Mouse (Mus musculus) heart, embryonic 14.5 days (tissue): ENCODE measurements around the gene Pappa2. TPM values are rescaled to one million over a fixed set of nuclear protein-coding genes. Genes with fewer than 3 reads are reported as not detected.

Experiments used
- ATAC-seq: fragments of 200-750 bp; cut with Nextera tagmentation; 2 replicates; pipeline ENCODE4 v1.8.0; 2017; ENCODE audit warnings: low read depth, moderate TSS enrichment; ENCODE audit not compliant: insufficient number of reproducible peaks, insufficient read depth, low FRiP score
- H3K27ac ChIP-seq, 2 experiments: fragments of 200-500 bp in 1 of 2; fragments of 300-500 bp in 1 of 2; sonication (generic) in 1 of 2; replicated peaks in 1 of 2; 2 replicates each; pipeline ENCODE4 v1.5.1; 2012 to 2014; ENCODE audit warnings: low read depth in 2 of 2, low read length in 2 of 2, control low read depth in 1 of 2, mild to moderate bottlenecking in 1 of 2, mixed read lengths in 1 of 2; ENCODE audit not compliant: control insufficient read depth in 1 of 2, insufficient read depth in 1 of 2
- H3K27me3 ChIP-seq: fragments of 300-500 bp; sonication (generic); 2 replicates; pipeline ENCODE4 v1.6.1; 2014; ENCODE audit warnings: mild to moderate bottlenecking, low read length, control low read depth; ENCODE audit not compliant: control insufficient read depth, insufficient read depth
- H3K36me3 ChIP-seq: fragments of 300-500 bp; sonication (generic); 2 replicates; pipeline ENCODE4 v1.6.1; 2014; ENCODE audit warnings: mild to moderate bottlenecking, control low read depth, low read length, mixed read lengths; ENCODE audit not compliant: control insufficient read depth, insufficient read depth
- H3K4me1 ChIP-seq, 2 experiments: fragments of 200-500 bp in 1 of 2; fragments of 300-500 bp in 1 of 2; sonication (generic) in 1 of 2; 2 replicates each; pipeline ENCODE4 v1.6.1; 2012 to 2014; ENCODE audit warnings: low read length in 2 of 2, control low read depth in 1 of 2, mixed read lengths in 1 of 2; ENCODE audit not compliant: control insufficient read depth in 2 of 2, insufficient read depth in 2 of 2
- H3K4me2 ChIP-seq: fragments of 300-500 bp; sonication (generic); 2 replicates; pipeline ENCODE4 v1.6.1; 2014; ENCODE audit warnings: mild to moderate bottlenecking, low read length
- H3K4me3 ChIP-seq, 2 experiments: fragments of 200-500 bp in 1 of 2; fragments of 300-500 bp in 1 of 2; sonication (generic) in 1 of 2; 2 replicates each; pipeline ENCODE4 v1.5.1; 2012 to 2014; ENCODE audit warnings: low read length in 2 of 2, mild to moderate bottlenecking in 2 of 2, control low read depth in 1 of 2, low read depth in 1 of 2, moderate library complexity in 1 of 2; ENCODE audit not compliant: control insufficient read depth in 1 of 2, insufficient read depth in 1 of 2
- H3K9ac ChIP-seq: fragments of 300-500 bp; sonication (generic); 2 replicates; pipeline ENCODE4 v1.6.1; 2014; ENCODE audit warnings: mild to moderate bottlenecking, low read length
- H3K9me3 ChIP-seq: fragments of 300-500 bp; sonication (generic); 2 replicates; pipeline ENCODE4 v1.6.1; 2016; ENCODE audit warnings: low read length, control low read depth; ENCODE audit not compliant: control insufficient read depth
- WGBS: fragments of 180-500 bp; shearing (Covaris S2); extraction: QIAGEN DNeasy Blood & Tissue Kit; methylation state at CpG from one replicate; pipeline ENCODE4 v1.1.7; 2014; 5-methylcytosine and 5-hydroxymethylcytosine counted together
- polyA plus RNA-seq: library from polyadenylated mRNA; unstranded; fragments of >200 nt; fragmentation: Nextera tagmentation; extraction: Ambion mirVana; gene quantifications from 2 replicates; pipeline ENCODE4 v1.2.1, GENCODE M21; 2014

Pappa2 gene
- polyA plus RNA-seq, 1 experiment from 2014 or later, result 0.58 TPM

- no peaks in the 10 kb centered on the region for H3K9me3 ChIP-seq
- H3K4me2 ChIP-seq, result no peak overlapping the region
- no peaks in the 10 kb centered on the region for H3K4me1 ChIP-seq
- WGBS, result 70% methylated on average over 2 of the region's 2 CpGs
- no peak for ATAC-seq
- H3K27ac ChIP-seq, result no peak overlapping the region
- no peaks in the 10 kb centered on the region for H3K27me3 ChIP-seq
- H3K4me3 ChIP-seq, result no peak overlapping the region
- no peaks in the 10 kb centered on the region for H3K36me3 ChIP-seq
- H3K9ac ChIP-seq, result no peak overlapping the region
Observed at GRCm38 (mm10) chr1:158819676-158820075, 160.6 kb downstream of the Pappa2 start.

DNA sequence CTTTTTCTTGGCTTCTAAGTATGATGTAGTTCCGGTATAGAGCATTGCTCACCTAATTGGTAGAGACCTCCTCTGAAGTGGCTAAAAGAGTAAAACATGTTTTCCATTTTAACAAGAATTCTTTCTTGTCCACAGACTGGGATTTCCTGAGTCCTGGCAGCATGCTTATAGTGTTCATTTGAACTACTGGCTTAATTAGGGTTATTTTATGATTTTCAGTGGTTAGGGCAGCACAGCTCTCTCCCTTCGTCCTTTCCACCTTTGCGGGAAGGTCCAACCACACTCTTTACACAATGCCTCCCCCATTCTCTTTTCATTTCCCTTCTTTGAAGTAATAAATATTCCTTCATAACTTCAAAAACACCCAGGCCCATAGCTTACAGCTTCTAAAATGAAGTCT, 163.8 kb downstream of the Pappa2 start:
- Histone ChIP-seq H3K27me3 (no peaks in the 10 kb centered on the region), H3K4me2 (no peak overlapping the region), H3K4me3 (no peak overlapping the region), H3K36me3 (no peaks in the 10 kb centered on the region), H3K9me3 (no peaks in the 10 kb centered on the region), H3K4me1 (no peaks in the 10 kb centered on the region), H3K27ac (no peak overlapping the region), H3K9ac (no peak overlapping the region)
- ATAC-seq, result no peak
- WGBS, result 90% methylated on average over 3 of the region's 3 CpGs

DNA sequence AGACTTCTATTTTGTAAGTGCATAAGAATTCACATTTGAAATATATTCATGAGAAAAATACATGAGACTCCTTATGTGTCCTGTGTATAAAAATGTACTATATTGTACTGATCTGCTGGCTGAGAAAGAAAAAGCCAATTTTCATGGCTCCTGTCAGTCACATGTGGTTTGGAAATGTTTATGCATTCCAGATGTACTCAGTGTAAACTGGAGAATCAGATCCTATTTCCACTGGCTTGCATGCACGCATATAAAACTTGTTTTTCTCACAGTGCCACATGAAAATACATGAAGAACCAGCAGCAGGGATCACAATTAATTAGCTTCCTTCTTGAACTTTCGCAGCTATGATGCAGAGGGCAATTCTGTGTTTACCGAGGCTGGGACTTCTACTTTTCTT, 168.4 kb downstream of the Pappa2 start:
- Histone ChIP-seq H3K9me3 (no peaks in the 10 kb centered on the region), H3K4me2 (no peak overlapping the region), H3K4me1 (no peaks in the 10 kb centered on the region), H3K36me3 (no peaks in the 10 kb centered on the region), H3K27me3 (no peaks in the 10 kb centered on the region), H3K9ac (no peak overlapping the region), H3K27ac (no peak overlapping the region), H3K4me3 (no peak overlapping the region)
- 82% methylated on average over 3 of the region's 3 CpGs for WGBS
- no peak for ATAC-seq

- Histone ChIP-seq H3K9ac (no peak overlapping the region), H3K4me1 (peaks cover 2 to 7% of the 10 kb centered on the region in 2 experiments; a peak in 2 of 4 replicates), H3K27ac (no peak overlapping the region), H3K36me3 (no peaks in the 10 kb centered on the region), H3K4me3 (no peak overlapping the region), H3K27me3 (no peaks in the 10 kb centered on the region), H3K4me2 (no peak overlapping the region), H3K9me3 (no peaks in the 10 kb centered on the region)
- 78% methylated on average over 5 of the region's 5 CpGs for WGBS
- no peak for ATAC-seq
Observed at GRCm38 (mm10) chr1:158775486-158775885, 204.8 kb downstream of the Pappa2 start.

DNA sequence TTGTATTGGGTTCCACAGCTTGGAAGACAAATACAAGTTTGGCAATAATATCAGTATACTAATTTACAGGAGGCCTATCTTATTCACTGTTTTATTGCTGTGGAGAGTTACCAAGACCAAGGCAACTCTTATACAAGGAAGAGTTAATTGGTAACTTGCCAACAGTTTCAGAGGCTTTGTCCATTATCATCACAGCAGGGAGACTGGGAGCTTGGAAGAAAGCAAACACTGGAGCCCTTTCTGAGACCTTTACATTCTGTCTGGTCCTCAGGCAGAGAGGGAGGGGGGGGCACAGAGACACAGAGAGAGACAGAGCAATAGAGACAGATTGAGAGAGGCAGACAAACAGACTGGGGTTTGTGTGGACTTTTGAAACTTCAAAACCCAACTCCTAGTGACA, 207.2 kb downstream of the Pappa2 start:
- ATAC-seq, result no peak

DNA sequence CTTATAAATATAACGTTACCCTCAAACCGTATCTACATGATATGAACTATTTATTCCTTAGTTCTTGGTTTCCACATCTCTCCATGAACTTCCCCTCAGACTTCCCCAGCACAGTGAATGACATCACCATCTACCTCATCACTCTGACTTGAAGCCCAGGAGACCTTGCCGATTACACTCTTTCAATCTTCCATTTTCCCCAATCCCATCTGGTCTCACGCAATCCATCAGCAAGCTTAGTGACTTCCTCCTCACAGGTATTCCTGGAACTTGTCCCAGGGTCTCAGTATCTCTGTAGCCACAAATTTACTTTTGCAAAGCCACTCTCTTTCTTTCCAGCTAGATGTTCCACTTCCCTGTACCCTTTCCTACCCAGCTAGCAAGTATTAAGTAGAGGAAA, 209.5 kb downstream of the Pappa2 start:
- no peaks in the 10 kb centered on the region for H3K27me3 ChIP-seq
- peaks cover 3 to 7% of the 10 kb centered on the region in 2 experiments; a peak in 3 of 4 replicates for H3K4me1 ChIP-seq
- no peak overlapping the region for H3K4me2 ChIP-seq
- 71% methylated on average over 4 of the region's 4 CpGs for WGBS
- no peak for ATAC-seq
- H3K9ac ChIP-seq, result no peak overlapping the region
- H3K4me3 ChIP-seq, result no peak overlapping the region
- H3K36me3 ChIP-seq, result no peaks in the 10 kb centered on the region
- no peaks in the 10 kb centered on the region for H3K9me3 ChIP-seq
- H3K27ac ChIP-seq, result no peak overlapping the region

More for the DNA sequence above, 207.2 kb downstream of the Pappa2 start:
- H3K4me2 ChIP-seq, result no peak overlapping the region
- peaks cover 2 to 7% of the 10 kb centered on the region in 2 experiments; a peak in 2 of 4 replicates for H3K4me1 ChIP-seq
- H3K4me3 ChIP-seq, result no peak overlapping the region
- H3K27me3 ChIP-seq, result no peaks in the 10 kb centered on the region
- H3K9ac ChIP-seq, result no peak overlapping the region
- H3K36me3 ChIP-seq, result no peaks in the 10 kb centered on the region
- H3K27ac ChIP-seq, result peak overlapping the region in 1 of 2 experiments; percentile 4; a peak in 1 of 4 replicates
- no peaks in the 10 kb centered on the region for H3K9me3 ChIP-seq

- Histone ChIP-seq H3K9me3 (no peaks in the 10 kb centered on the region), H3K27ac (no peak overlapping the region), H3K4me3 (no peak overlapping the region), H3K36me3 (no peaks in the 10 kb centered on the region), H3K9ac (no peak overlapping the region), H3K27me3 (no peaks in the 10 kb centered on the region), H3K4me2 (no peak overlapping the region), H3K4me1 (peaks cover 4 to 7% of the 10 kb centered on the region in 2 experiments; a peak in 3 of 4 replicates)
- 72% methylated on average over 7 of the region's 7 CpGs for WGBS
- no peak for ATAC-seq
Observed at GRCm38 (mm10) chr1:158770036-158770655, 210.1 kb downstream of the Pappa2 start.

DNA sequence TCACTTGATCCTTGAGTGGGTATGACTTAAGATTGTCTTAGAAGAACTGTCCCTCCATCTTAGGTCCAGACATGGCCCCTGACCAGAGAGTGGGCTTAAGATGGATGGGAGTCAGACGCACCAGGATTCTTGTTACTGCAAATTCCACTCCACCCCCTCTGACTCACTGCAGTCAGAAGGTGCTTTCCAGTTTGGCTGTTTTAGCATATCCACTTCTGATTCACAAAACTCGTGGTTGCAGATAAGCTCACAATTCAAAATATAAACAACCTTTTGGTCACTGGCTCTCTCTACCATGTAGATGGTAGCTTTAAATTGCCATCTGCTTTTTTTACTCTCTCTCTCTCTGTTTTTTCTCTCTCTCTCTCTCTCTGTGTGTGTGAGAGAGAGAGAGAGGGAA, 214.4 kb downstream of the Pappa2 start:
- Histone ChIP-seq H3K36me3 (no peaks in the 10 kb centered on the region), H3K27me3 (no peaks in the 10 kb centered on the region), H3K4me3 (no peak overlapping the region), H3K9me3 (no peaks in the 10 kb centered on the region), H3K27ac (no peak overlapping the region), H3K4me2 (no peak overlapping the region), H3K4me1 (peaks cover 0 to 4% of the 10 kb centered on the region in 2 experiments; a peak in 3 of 4 replicates), H3K9ac (no peak overlapping the region)
- ATAC-seq, result no peak
- 19% methylated on average over 2 of the region's 2 CpGs for whole genome bisulfite sequencing
